Mouse (Mus musculus): ENCODE measurements around the gene Rhof.

GRCm38 (mm10) chr5:123170365-123170764, 37.9 kb upstream of the Rhof start:
- TF ChIP-seq HCFC1 (IDR thresholded peaks at IDR 0.05; ENCODE audit: borderline replicate concordance, insufficient read depth, low read length), result no peak
- no peak for TF ChIP-seq MAFK (IDR thresholded peaks at IDR 0.05; ENCODE audit: insufficient read depth, low read depth, low read length)
- no peak for TF ChIP-seq CHD2 (IDR thresholded peaks at IDR 0.05; ENCODE audit: low read depth, low read length)
